Mouse (Mus musculus) ES-Bruce4 (cell line): ENCODE measurements around the gene Snx9. TPM values are rescaled to one million over a fixed set of nuclear protein-coding genes. Genes with fewer than 3 reads are reported as not detected.
A peak's percentile ranks its signal among the peaks of the same experiment; 100 is the strongest.

Experiments
- H3K27ac ChIP-seq: 2 replicates; pipeline ENCODE4 v1.5.1; 2012; ENCODE audit warnings: low read length, inconsistent platforms; ENCODE audit not compliant: insufficient read depth
- H3K27me3 ChIP-seq: 2 replicates; pipeline ENCODE4 v1.6.1; 2012; ENCODE audit warnings: mild to moderate bottlenecking, low read length, inconsistent platforms; ENCODE audit not compliant: control insufficient read depth, poor library complexity, insufficient read depth, severe bottlenecking
- H3K36me3 ChIP-seq: 2 replicates; pipeline ENCODE4 v1.6.1; 2012; ENCODE audit warnings: inconsistent platforms, mild to moderate bottlenecking, low read length, moderate library complexity; ENCODE audit not compliant: control insufficient read depth, poor library complexity, insufficient read depth, severe bottlenecking
- H3K4me1 ChIP-seq: one replicate; pipeline ENCODE4 v1.8.1; 2011; ENCODE audit warnings: low read length; ENCODE audit not compliant: control insufficient read depth, insufficient read depth
- H3K4me3 ChIP-seq: 2 replicates; pipeline ENCODE4 v1.5.1; 2011; ENCODE audit warnings: low read depth, mild to moderate bottlenecking, low read length
- H3K9ac ChIP-seq: 2 replicates; pipeline ENCODE4 v1.6.1; 2012; ENCODE audit warnings: low read depth, mild to moderate bottlenecking, inconsistent platforms; ENCODE audit not compliant: poor library complexity, severe bottlenecking
- H3K9me3 ChIP-seq: replicated peaks from 2 replicates; pipeline ENCODE4 v1.6.1; 2012; ENCODE audit warnings: mild to moderate bottlenecking, low read length, inconsistent platforms; ENCODE audit not compliant: control insufficient read depth, poor library complexity, insufficient read depth, severe bottlenecking
- CTCF ChIP-seq: IDR thresholded peaks from one replicate; pipeline ENCODE4 v1.8.1; 2011; ENCODE audit warnings: low read depth, low read length
- EP300 ChIP-seq: IDR thresholded peaks from 2 replicates; pipeline ENCODE4 v1.6.1; 2011; ENCODE audit warnings: low read depth, low read length; ENCODE audit not compliant: insufficient read depth
- POLR2A ChIP-seq: IDR thresholded peaks from one replicate; pipeline ENCODE4 v1.8.1; 2011; ENCODE audit warnings: low read length; ENCODE audit not compliant: insufficient read depth
- polyA plus RNA-seq: library from polyadenylated mRNA; stranded (reverse); fragments of >200 nt; gene quantifications from 2 replicates; pipeline ENCODE4 v1.2.4, GENCODE M21; 2011; ENCODE audit warnings: low read depth; ENCODE audit not compliant: missing spikeins, insufficient read depth, insufficient read length

Snx9 gene
- polyA plus RNA-seq, 1 experiment = 46.8 TPM

GRCm38 (mm10) chr17:5958636-5959035 lies 117.5 kb downstream of the Snx9 start:
- Histone ChIP-seq H3K4me3 (peak overlapping the region; percentile 35), H3K27ac (no peak overlapping the region), H3K27me3 (no peaks in the 10 kb centered on the region), H3K4me1 (peaks cover 5% of the 10 kb centered on the region), H3K9ac (no peak overlapping the region), H3K9me3 (no peaks in the 10 kb centered on the region), H3K36me3 (no peaks in the 10 kb centered on the region)
- TF ChIP-seq EP300 (no peak), CTCF (no peak), POLR2A (no peak)

- Histone ChIP-seq H3K36me3 (no peaks in the 10 kb centered on the region), H3K4me1 (peaks cover 5% of the 10 kb centered on the region), H3K9ac (no peak overlapping the region), H3K9me3 (no peaks in the 10 kb centered on the region), H3K27me3 (no peaks in the 10 kb centered on the region), H3K27ac (no peak overlapping the region), H3K4me3 (peak overlapping the region; percentile 35)
- no peak for TF ChIP-seq CTCF
- no peak for TF ChIP-seq EP300
- no peak for TF ChIP-seq POLR2A
Observed at GRCm38 (mm10) chr17:5959096-5959495, 118.0 kb downstream of the Snx9 start.

DNA sequence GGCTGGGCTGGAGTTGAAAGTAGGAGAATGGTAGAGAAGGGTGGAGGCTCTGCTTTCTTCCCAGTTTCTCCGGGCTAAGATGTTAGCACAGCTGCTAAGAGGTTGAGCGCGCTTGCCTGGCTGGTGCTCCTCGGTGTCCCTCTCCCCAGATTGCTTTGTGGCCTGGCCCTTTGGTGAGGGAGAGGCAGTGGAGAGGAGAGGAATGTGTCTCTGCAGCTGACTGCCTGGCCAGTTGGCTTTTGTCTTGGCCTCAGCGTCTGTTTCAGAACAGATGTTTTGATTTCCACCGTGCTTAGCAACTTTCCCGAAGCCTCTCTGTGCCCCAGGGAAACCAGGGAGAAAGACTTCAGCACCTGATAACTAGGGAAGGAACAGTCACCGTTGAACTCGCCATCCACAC lies 118.7 kb downstream of the Snx9 start:
- Histone ChIP-seq H3K36me3 (no peaks in the 10 kb centered on the region), H3K27ac (no peak overlapping the region), H3K9me3 (no peaks in the 10 kb centered on the region), H3K4me1 (peaks cover 5% of the 10 kb centered on the region), H3K27me3 (no peaks in the 10 kb centered on the region), H3K9ac (no peak overlapping the region), H3K4me3 (no peak overlapping the region)
- TF ChIP-seq POLR2A = no peak
- TF ChIP-seq CTCF = no peak
- TF ChIP-seq EP300 = no peak

GRCm38 (mm10) chr17:5963766-5964165 lies 122.6 kb downstream of the Snx9 start:
- no peak overlapping the region for H3K9ac ChIP-seq
- H3K27ac ChIP-seq = no peak overlapping the region
- H3K4me1 ChIP-seq = peaks cover 5% of the 10 kb centered on the region
- H3K27me3 ChIP-seq = no peaks in the 10 kb centered on the region
- TF ChIP-seq CTCF (no peak), EP300 (no peak), POLR2A (no peak)
- H3K9me3 ChIP-seq = no peaks in the 10 kb centered on the region
- H3K4me3 ChIP-seq = no peak overlapping the region
- H3K36me3 ChIP-seq = no peaks in the 10 kb centered on the region

GRCm38 (mm10) chr17:5965084-5965781 lies 124.1 kb downstream of the Snx9 start:
- H3K36me3 ChIP-seq = no peaks in the 10 kb centered on the region
- H3K27ac ChIP-seq = no peak overlapping the region
- H3K27me3 ChIP-seq = no peaks in the 10 kb centered on the region
- no peak for TF ChIP-seq EP300
- no peak for TF ChIP-seq POLR2A
- TF ChIP-seq CTCF = no peak
- H3K9me3 ChIP-seq = no peaks in the 10 kb centered on the region
- no peak overlapping the region for H3K9ac ChIP-seq
- no peaks in the 10 kb centered on the region for H3K4me1 ChIP-seq
- H3K4me3 ChIP-seq = no peak overlapping the region

DNA sequence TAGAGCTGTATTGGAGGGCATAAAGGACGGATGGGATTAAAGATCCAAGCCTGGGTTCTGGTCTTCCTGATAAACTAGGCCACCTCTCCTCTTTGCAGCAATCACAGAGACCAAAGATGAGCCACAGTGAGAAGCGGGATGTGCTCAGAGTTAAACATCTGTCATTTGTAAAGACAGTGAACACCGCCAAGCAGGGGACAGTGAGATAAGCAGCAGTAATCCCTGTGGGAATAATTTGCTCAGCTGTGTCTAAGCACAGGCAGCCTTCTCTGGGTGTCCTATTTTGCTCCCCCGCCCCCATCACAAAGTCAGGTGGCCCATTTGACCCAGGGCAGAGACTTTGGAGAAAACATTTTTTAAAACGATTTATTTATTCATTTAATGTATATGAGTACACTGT lies 125.6 kb downstream of the Snx9 start:
- no peak for TF ChIP-seq EP300
- no peak for TF ChIP-seq CTCF
- TF ChIP-seq POLR2A = no peak
- Histone ChIP-seq H3K27ac (no peak overlapping the region), H3K9me3 (no peaks in the 10 kb centered on the region), H3K27me3 (no peaks in the 10 kb centered on the region), H3K9ac (no peak overlapping the region), H3K4me3 (no peak overlapping the region), H3K4me1 (no peaks in the 10 kb centered on the region), H3K36me3 (no peaks in the 10 kb centered on the region)
